Mouse (Mus musculus) heart, embryonic 11.5 days (tissue): ENCODE results near the gene Tmem274. TPM values are rescaled to one million over a fixed set of nuclear protein-coding genes. Genes with fewer than 3 reads are reported as not detected.
"Not testable (repeated sequence)": the region's sequence is repeated elsewhere in the genome, so short reads cannot be mapped to it uniquely, and the experiment has no call there.

ENCODE experiments used
- ATAC-seq: fragments of 200-750 bp; cut with Nextera tagmentation; replicated peaks from 2 replicates; pipeline ENCODE4 v1.8.0; 2017; ENCODE audit warnings: moderate library complexity; ENCODE audit not compliant: insufficient number of reproducible peaks, low FRiP score, low TSS enrichment
- H3K27ac ChIP-seq: fragments of 300-500 bp; sonication (generic); 2 replicates; pipeline ENCODE4 v1.5.1; 2014; ENCODE audit warnings: mild to moderate bottlenecking, low read depth, low read length
- H3K27me3 ChIP-seq: fragments of 300-500 bp; sonication (generic); 2 replicates; pipeline ENCODE4 v1.6.1; 2014; ENCODE audit warnings: mild to moderate bottlenecking, low read length, mixed read lengths; ENCODE audit not compliant: control insufficient read depth, insufficient read depth
- H3K36me3 ChIP-seq: fragments of 300-500 bp; sonication (generic); 2 replicates; pipeline ENCODE4 v1.6.1; 2014; ENCODE audit warnings: mild to moderate bottlenecking, low read length, moderate library complexity, mixed read lengths; ENCODE audit not compliant: control insufficient read depth, insufficient read depth
- H3K4me1 ChIP-seq: fragments of 300-500 bp; sonication (generic); 2 replicates; pipeline ENCODE4 v1.6.1; 2014; ENCODE audit warnings: low read length; ENCODE audit not compliant: control insufficient read depth, insufficient read depth
- H3K4me2 ChIP-seq: fragments of 300-500 bp; sonication (generic); 2 replicates; pipeline ENCODE4 v1.6.1; 2014; ENCODE audit warnings: mild to moderate bottlenecking, moderate library complexity
- H3K4me3 ChIP-seq: fragments of 300-500 bp; sonication (generic); 2 replicates; pipeline ENCODE4 v1.5.1; 2014; ENCODE audit warnings: low read depth, low read length
- H3K9ac ChIP-seq: fragments of 300-500 bp; sonication (generic); 2 replicates; pipeline ENCODE4 v1.6.1; 2014; ENCODE audit warnings: mild to moderate bottlenecking, low read depth, low read length, moderate library complexity
- H3K9me3 ChIP-seq: fragments of 300-500 bp; sonication (generic); replicated peaks from 2 replicates; pipeline ENCODE4 v1.6.1; 2016; ENCODE audit warnings: low read length; ENCODE audit not compliant: control insufficient read depth
- WGBS: fragments of 180-500 bp; shearing (Covaris S2); extraction: QIAGEN DNeasy Blood & Tissue Kit; methylation state at CpG from one replicate; pipeline ENCODE4 v1.1.7; 2014; ENCODE audit not compliant: insufficient replicate concordance; 5-methylcytosine and 5-hydroxymethylcytosine counted together
- polyA plus RNA-seq: library from polyadenylated mRNA; unstranded; fragments of >200 nt; fragmentation: Nextera tagmentation; extraction: Ambion mirVana; gene quantifications from 2 replicates; pipeline ENCODE4 v1.2.1, GENCODE M21; 2014

Gene Tmem274
- polyA plus RNA-seq, 1 experiment from 2014 or later = not detected

GRCm38 (mm10) chr4:149460475-149460874 is 16.7 kb upstream of the Tmem274 start:
- not testable (repeated sequence) for H3K9ac ChIP-seq, ATAC-seq, H3K4me1 ChIP-seq, H3K27me3 ChIP-seq, H3K4me2 ChIP-seq, H3K9me3 ChIP-seq, H3K4me3 ChIP-seq, H3K36me3 ChIP-seq, H3K27ac ChIP-seq
- 84% methylated on average over 2 of the region's 2 CpGs for WGBS

GRCm38 (mm10) chr4:149461579-149462304 is 15.4 kb upstream of the Tmem274 start:
- ATAC-seq = no peak

GRCm38 (mm10) chr4:149462305-149462971 is 14.7 kb upstream of the Tmem274 start:
- no peaks in the 10 kb centered on the region for H3K27me3 ChIP-seq
- 0 out of 2 replicates have a peak, but pooled peaks cover 2% of the 10 kb centered on the region for H3K4me1 ChIP-seq
- H3K4me2 ChIP-seq = no peak overlapping the region
- H3K9ac ChIP-seq = no peak overlapping the region
- no peaks in the 10 kb centered on the region for H3K9me3 ChIP-seq
- no peak overlapping the region for H3K27ac ChIP-seq
- WGBS = 73% methylated on average over 6 of the region's 6 CpGs
- no peak for ATAC-seq
- no peak overlapping the region for H3K4me3 ChIP-seq
- H3K36me3 ChIP-seq = no peaks in the 10 kb centered on the region

More at GRCm38 (mm10) chr4:149461579-149462304, 15.4 kb upstream of the Tmem274 start:
- no peaks in the 10 kb centered on the region for H3K27me3 ChIP-seq
- no peak overlapping the region for H3K4me2 ChIP-seq
- H3K27ac ChIP-seq = no peak overlapping the region
- H3K9ac ChIP-seq = no peak overlapping the region
- 0 out of 2 replicates have a peak, but pooled peaks cover 2% of the 10 kb centered on the region for H3K4me1 ChIP-seq
- no peaks in the 10 kb centered on the region for H3K36me3 ChIP-seq
- no peak overlapping the region for H3K4me3 ChIP-seq
- 57% methylated on average over 6 of the region's 7 CpGs for WGBS
- H3K9me3 ChIP-seq = no peaks in the 10 kb centered on the region

- Histone ChIP-seq H3K27ac (no peak overlapping the region), H3K9ac (no peak overlapping the region), H3K4me2 (no peak overlapping the region), H3K36me3 (peaks cover 4% of the 10 kb centered on the region; the same call in 1 of the 2 replicates), H3K27me3 (no peaks in the 10 kb centered on the region), H3K4me3 (no peak overlapping the region), H3K9me3 (no peaks in the 10 kb centered on the region), H3K4me1 (0 out of 2 replicates have a peak, but pooled peaks cover 2% of the 10 kb centered on the region)
- 62% methylated on average over 6 of the region's 6 CpGs for WGBS
- ATAC-seq = no peak
Measured at GRCm38 (mm10) chr4:149463435-149463950, 13.7 kb upstream of the Tmem274 start.

- no peaks in the 10 kb centered on the region for H3K27me3 ChIP-seq
- no peaks in the 10 kb centered on the region for H3K9me3 ChIP-seq
- no peak overlapping the region for H3K27ac ChIP-seq
- H3K36me3 ChIP-seq = peaks cover 15% of the 10 kb centered on the region
- H3K9ac ChIP-seq = no peak overlapping the region
- no peak overlapping the region for H3K4me3 ChIP-seq
- no peak overlapping the region for H3K4me2 ChIP-seq
- 87% methylated on average over 3 of the region's 3 CpGs for WGBS
- peaks cover 3% of the 10 kb centered on the region; the same call in 1 of the 2 replicates for H3K4me1 ChIP-seq
- ATAC-seq = no peak
Measured at GRCm38 (mm10) chr4:149469557-149469956, 7.6 kb upstream of the Tmem274 start.

- no peak for ATAC-seq
- peaks cover 3% of the 10 kb centered on the region; the same call in 1 of the 2 replicates for H3K4me1 ChIP-seq
- H3K27me3 ChIP-seq = no peaks in the 10 kb centered on the region
- H3K27ac ChIP-seq = no peak overlapping the region
- H3K36me3 ChIP-seq = peaks cover 11% of the 10 kb centered on the region
- no peak overlapping the region for H3K4me3 ChIP-seq
- H3K9me3 ChIP-seq = no peaks in the 10 kb centered on the region
- WGBS = 61% methylated on average over 7 of the region's 7 CpGs
- no peak overlapping the region for H3K9ac ChIP-seq
- H3K4me2 ChIP-seq = no peak overlapping the region
Measured at GRCm38 (mm10) chr4:149475096-149475495, 2.1 kb upstream of the Tmem274 start.

- Histone ChIP-seq H3K9me3 (no peaks in the 10 kb centered on the region), H3K9ac (peak overlapping the region; percentile 86), H3K4me3 (peak overlapping the region; percentile 82), H3K36me3 (peaks cover 11% of the 10 kb centered on the region), H3K27me3 (no peaks in the 10 kb centered on the region), H3K4me2 (peak overlapping the region; percentile 89), H3K4me1 (peaks cover 11% of the 10 kb centered on the region; the same call in 1 of the 2 replicates), H3K27ac (peak overlapping the region; percentile 90)
- 52% methylated on average over 3 of the region's 3 CpGs for WGBS
- ATAC-seq = 0 out of 2 replicates have a peak, but pooled peaks have one; percentile 4
Measured at GRCm38 (mm10) chr4:149484566-149484965, 7.4 kb downstream of the Tmem274 start.

GRCm38 (mm10) chr4:149485053-149485824 is 8.1 kb downstream of the Tmem274 start, which contains the start of the genes Nmnat1 and Lzic:
TSS of gene Nmnat1 (minus strand) at chr4:149485202.
TSS of gene Lzic (plus strand) at chr4:149485229.
- WGBS = under 1% methylated on average over 59 of the region's 60 CpGs
- Histone ChIP-seq H3K9ac (peak within 1 kb of the TSS; percentile 86), H3K27ac (peak within 1 kb of the TSS; percentile 90), H3K27me3 (no peaks in the 10 kb centered on the region), H3K4me2 (peak within 1 kb of the TSS; percentile 89), H3K4me1 (peaks cover 11% of the 10 kb centered on the region; the same call in 1 of the 2 replicates), H3K9me3 (no peaks in the 10 kb centered on the region), H3K4me3 (peak within 1 kb of the TSS; percentile 82), H3K36me3 (peaks cover 17% of the 10 kb centered on the region)
- ATAC-seq = peak; percentile 94
